In the genomic region with DNA sequence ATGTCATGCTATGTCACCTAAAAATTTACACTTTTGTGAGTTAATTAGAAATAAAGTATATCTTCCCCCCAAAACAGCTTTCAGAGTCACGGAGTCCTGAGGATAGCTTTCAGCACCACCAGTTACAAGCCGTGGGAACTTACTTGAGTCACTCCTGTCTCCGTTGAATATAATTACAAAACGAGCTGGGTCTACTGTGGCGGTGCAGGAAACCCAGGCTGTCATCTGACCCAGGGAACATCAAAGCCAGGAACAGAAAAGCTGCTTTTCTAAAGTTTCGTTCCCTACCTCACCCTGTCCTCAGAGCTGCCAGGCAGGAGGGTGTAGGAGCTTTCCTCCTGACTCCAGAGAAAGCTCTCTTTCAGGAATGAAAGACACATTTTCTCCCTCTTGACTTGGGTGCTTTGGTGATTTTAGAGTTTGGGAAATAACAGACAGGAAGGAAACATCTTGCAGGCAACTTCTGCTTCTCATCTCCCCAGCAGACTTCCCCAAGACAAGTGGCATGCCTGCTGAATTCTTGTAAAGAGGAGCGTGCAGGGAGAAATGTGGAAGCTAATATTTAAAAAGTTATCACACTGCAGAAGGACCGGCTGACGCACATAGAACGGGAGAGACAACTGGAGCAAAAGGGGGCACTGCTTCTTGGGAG, we compare ENCODE assay signal across 9 mouse cellular contexts. TPM values are rescaled to one million over a fixed set of nuclear protein-coding genes. Genes with fewer than 3 reads are reported as not detected.
DNase-seq lines count a peak whose midpoint lies in the region; ATAC-seq and TF ChIP-seq lines count a peak whose summit lies in the region.
"Had no signal": no experiment of that assay in that cellular context is flagged by ENCODE, and none has a peak within 500 bp of the region (broad histone marks: within the 10 kb centered on the region; RNA-seq: fewer than 3 reads in every experiment).

No protein-coding gene starts in this region.

- H3K9ac ChIP-seq in heart, embryonic 14.5 days (ENCODE audit: low read length), result no peak overlapping the region

- no peaks in the 10 kb centered on the region for H3K36me3 ChIP-seq in heart, embryonic 14.5 days (ENCODE audit: control insufficient read depth, insufficient read depth, low read length)

- peak; percentile 40 for ATAC-seq in common myeloid progenitor, adult 5-6 weeks (replicated peaks; ENCODE audit: low read depth, poor library complexity, severe bottlenecking)
- ATAC-seq in heart, embryonic 14.5 days (ENCODE audit: insufficient number of reproducible peaks, insufficient read depth, low FRiP score, low read depth), result no peak

- H3K4me3 ChIP-seq in layer of hippocampus, adult 2 months, result no peak overlapping the region
- H3K4me3 ChIP-seq in heart, embryonic 14.5 days (ENCODE audit: control insufficient read depth in 1 of 2, insufficient read depth in 1 of 2, low read depth in 1 of 2, low read length in 2 of 2), result no peak overlapping the region

- H3K9me3 ChIP-seq in heart, embryonic 14.5 days (ENCODE audit: control insufficient read depth, low read length), result no peaks in the 10 kb centered on the region

- WGBS in heart, embryonic 14.5 days, result 18% methylated on average over 10 of the region's 10 CpGs

- no peaks in the 10 kb centered on the region for H3K27me3 ChIP-seq in heart, embryonic 14.5 days (ENCODE audit: control insufficient read depth, insufficient read depth, low read length)

- peak overlapping the region; percentile 50 for H3K27ac ChIP-seq in layer of hippocampus, adult 2 months
- no peak overlapping the region; a peak in 1 of 4 replicates for H3K27ac ChIP-seq in heart, embryonic 14.5 days (replicated peaks in 1 of 2; ENCODE audit: control insufficient read depth in 1 of 2, insufficient read depth in 1 of 2, low read depth in 2 of 2, low read length in 2 of 2)

- H3K4me2 ChIP-seq in heart, embryonic 14.5 days (ENCODE audit: low read length), result peak overlapping the region; percentile 8

- H3K4me1 ChIP-seq in heart, embryonic 14.5 days (ENCODE audit: control insufficient read depth in 2 of 2, insufficient read depth in 2 of 2, low read length in 2 of 2), result peaks cover 17 to 19% of the 10 kb centered on the region in 2 experiments

- peak in 1 of 2 experiments; percentile 8 for DNase-seq in layer of hippocampus, adult 2 months (ENCODE audit: low spot score in 2 of 2)
- DNase-seq in layer of hippocampus, adult 8-10 months (ENCODE audit: low spot score in 2 of 2), result no peak
- DNase-seq in monocyte, adult 2 months (ENCODE audit: low read depth in 1 of 2, low spot score in 2 of 2), result peak; percentile 33 to 36
- no peak for DNase-seq in urinary bladder, adult 2 months (ENCODE audit: low spot score)
- no peak for DNase-seq in right cerebral cortex, postnatal 14 days
- no peak for DNase-seq in Muller cell, postnatal 12 days (ENCODE audit: inconsistent ontology term)
- DNase-seq: right cerebral cortex, postnatal 4 days had no signal

- no peak for TF ChIP-seq CTCF in layer of hippocampus, adult 2 months (conservative IDR thresholded peaks at IDR 0.05)

RNA-seq across cellular contexts. Expression of a gene that starts 3.7 kb away (rescaled TPM):
- 100 to 1,000 TPM in 1 of 2 experiments, 10 to 100 TPM in 1; 95.8 to 109 TPM for total RNA-seq in layer of hippocampus, adult 2 months (2021)
- total RNA-seq in layer of hippocampus, adult 8-10 months (2022), result 100 to 1,000 TPM in 2 of 4 experiments, 10 to 100 TPM in 2; 87.1 to 123 (median 105) TPM
- 66.3 and 97.0 TPM in 2 replicates for total RNA-seq in common myeloid progenitor, adult 5-6 weeks (2017)
- polyA plus RNA-seq in heart, embryonic 14.5 days (2014; fragmentation: Nextera tagmentation; extraction: Ambion mirVana), result 15.2 and 15.5 TPM in 2 replicates
- polyA plus RNA-seq in urinary bladder, adult 2 months (2012; rRNA removed), result 13.7 and 18.8 TPM in 2 replicates

Comparison
In these comparisons a context has a peak if more than half of its experiments do, and no peak if none do; other contexts are left out.
1. DNase-seq: peak in monocyte, adult 2 months (2 of 2); none in layer of hippocampus, adult 8-10 months (0 of 2), urinary bladder, adult 2 months (single experiment), right cerebral cortex, postnatal 14 days (single experiment) and Muller cell, postnatal 12 days (single experiment).